In genomic region chr4:33125409-33126084, GRCm38 (mm10) we compare ENCODE assay signal across 12 mouse cellular contexts. TPM values are rescaled to one million over a fixed set of nuclear protein-coding genes. Genes with fewer than 3 reads are reported as not detected.
A peak's percentile ranks its signal among the peaks of the same experiment; 100 is the strongest.
DNase-seq lines count a peak whose midpoint lies in the region; ATAC-seq lines count a peak whose summit lies in the region.
"Had no signal": no experiment of that assay in that cellular context is flagged by ENCODE, and none has a peak within 500 bp of the region (broad histone marks: within the 10 kb centered on the region; RNA-seq: fewer than 3 reads in every experiment).

No protein-coding gene starts in this region.

- H3K4me1 ChIP-seq in midbrain, embryonic 13.5 days (replicated peaks): no peaks in the 10 kb centered on the region
- no peaks in the 10 kb centered on the region for H3K4me1 ChIP-seq in midbrain, embryonic 11.5 days (ENCODE audit: control insufficient read depth, insufficient read depth, low read length)

- H3K9me3 ChIP-seq in midbrain, embryonic 13.5 days: no peaks in the 10 kb centered on the region
- H3K9me3 ChIP-seq in midbrain, embryonic 11.5 days (ENCODE audit: control insufficient read depth, low read length): no peaks in the 10 kb centered on the region

- H3K27ac ChIP-seq in midbrain, embryonic 13.5 days: no peak overlapping the region
- no peak overlapping the region for H3K27ac ChIP-seq in midbrain, embryonic 11.5 days (ENCODE audit: low read depth, low read length)
- H3K27ac ChIP-seq: kidney, postnatal 0 days; liver, embryonic 14.5 days had no signal

- no peak overlapping the region for H3K9ac ChIP-seq in midbrain, embryonic 13.5 days (replicated peaks)
- no peak overlapping the region for H3K9ac ChIP-seq in midbrain, embryonic 11.5 days (ENCODE audit: low read length)
- H3K9ac ChIP-seq: liver, embryonic 14.5 days had no signal

- no peak overlapping the region for H3K4me2 ChIP-seq in midbrain, embryonic 13.5 days (replicated peaks)
- H3K4me2 ChIP-seq in midbrain, embryonic 11.5 days: no peak overlapping the region

- no peak overlapping the region for H3K4me3 ChIP-seq in midbrain, embryonic 13.5 days (replicated peaks)
- no peak overlapping the region for H3K4me3 ChIP-seq in midbrain, embryonic 11.5 days (ENCODE audit: low read depth, low read length)

- no peaks in the 10 kb centered on the region for H3K36me3 ChIP-seq in midbrain, embryonic 13.5 days
- no peaks in the 10 kb centered on the region for H3K36me3 ChIP-seq in midbrain, embryonic 11.5 days (ENCODE audit: control insufficient read depth, insufficient read depth, low read length)

- H3K27me3 ChIP-seq in midbrain, embryonic 13.5 days: no peaks in the 10 kb centered on the region
- H3K27me3 ChIP-seq in midbrain, embryonic 11.5 days (ENCODE audit: control insufficient read depth, insufficient read depth, low read length): no peaks in the 10 kb centered on the region

- 71% methylated on average over 10 of the region's 10 CpGs for WGBS in midbrain, embryonic 13.5 days
- WGBS in midbrain, embryonic 11.5 days: 82% methylated on average over 10 of the region's 10 CpGs

- 0 out of 2 replicates have a peak, but pooled peaks have one; percentile 20 for ATAC-seq in frontal cortex, adult (ENCODE audit: low TSS enrichment)
- ATAC-seq in midbrain, embryonic 13.5 days: peak; percentile 45; the same call in 1 of the 2 replicates
- ATAC-seq in midbrain, embryonic 11.5 days (ENCODE audit: low FRiP score): no peak
- ATAC-seq: midbrain, embryonic 16.5 days had no signal

- DNase-seq in frontal cortex, postnatal 36 days (ENCODE audit: low spot score in 2 of 2): no peak
- no peak for DNase-seq in midbrain, embryonic 11.5 days (ENCODE audit: low spot score, missing footprints)
- DNase-seq in cerebellum, postnatal 14 days: peak; percentile 93 to 95
- DNase-seq in retina, postnatal 1 day: peak; percentile 52
- no peak for DNase-seq in embryo, embryonic 10.5 days (ENCODE audit: low spot score)
- no peak for DNase-seq in neural tube, embryonic 10.5 days (ENCODE audit: extremely low spot score, low spot score)
- DNase-seq: spleen, adult 18-20 months had no signal

RNA-seq across cellular contexts. Expression of gene Gabrr1, which starts 6.8 kb away (rescaled TPM):
- polyA plus RNA-seq in midbrain, embryonic 13.5 days (2015; fragmentation: Nextera tagmentation; extraction: Ambion mirVana): 0.14 and 0.63 TPM in 2 replicates
- 0.14 TPM in 1 of 2 replicates, not detected in the other for polyA plus RNA-seq in midbrain, embryonic 11.5 days (2014; fragmentation: Nextera tagmentation; extraction: Ambion mirVana)
- polyA plus RNA-seq: kidney, postnatal 0 days had no signal

Comparison
In these comparisons a context has a peak if more than half of its experiments do, and no peak if none do; other contexts are left out.
1. DNase-seq: peak in cerebellum, postnatal 14 days (2 of 2) and retina, postnatal 1 day (single experiment); none in frontal cortex, postnatal 36 days (0 of 2), midbrain, embryonic 11.5 days (single experiment), embryo, embryonic 10.5 days (single experiment) and neural tube, embryonic 10.5 days (single experiment).